Mouse (Mus musculus) liver, embryonic 12.5 days (tissue): Measurements from ENCODE around the gene Slc43a2. TPM values are rescaled to one million over a fixed set of nuclear protein-coding genes. Genes with fewer than 3 reads are reported as not detected.
A peak's percentile ranks its signal among the peaks of the same experiment; 100 is the strongest.

Experiments used
- ATAC-seq: fragments of 200-750 bp; cut with Nextera tagmentation; 2 replicates; pipeline ENCODE4 v1.8.0; 2017; ENCODE audit warnings: moderate number of reproducible peaks, mild to moderate bottlenecking, moderate library complexity
- H3K27ac ChIP-seq: fragments of 300-500 bp; sonication (generic); 2 replicates; pipeline ENCODE4 v1.5.1; 2016; ENCODE audit warnings: mild to moderate bottlenecking
- H3K27me3 ChIP-seq: fragments of 300-500 bp; sonication (generic); replicated peaks from 2 replicates; pipeline ENCODE4 v1.6.1; 2016; ENCODE audit warnings: mild to moderate bottlenecking, moderate library complexity
- H3K36me3 ChIP-seq: fragments of 300-500 bp; sonication (generic); 2 replicates; pipeline ENCODE4 v1.6.1; 2016; ENCODE audit warnings: mild to moderate bottlenecking, moderate library complexity
- H3K4me1 ChIP-seq: fragments of 300-500 bp; sonication (generic); 2 replicates; pipeline ENCODE4 v1.6.1; 2016
- H3K4me2 ChIP-seq: fragments of 300-500 bp; sonication (generic); 2 replicates; pipeline ENCODE4 v1.6.1; 2016; ENCODE audit warnings: mild to moderate bottlenecking, moderate library complexity
- H3K4me3 ChIP-seq: fragments of 300-500 bp; sonication (generic); 2 replicates; pipeline ENCODE4 v1.5.1; 2016; ENCODE audit warnings: mild to moderate bottlenecking, moderate library complexity
- H3K9ac ChIP-seq: fragments of 300-500 bp; sonication (generic); 2 replicates; pipeline ENCODE4 v1.6.1; 2016; ENCODE audit warnings: mild to moderate bottlenecking, moderate library complexity
- H3K9me3 ChIP-seq: fragments of 300-500 bp; sonication (generic); replicated peaks from 2 replicates; pipeline ENCODE4 v1.6.1; 2016; ENCODE audit warnings: mild to moderate bottlenecking, moderate library complexity
- WGBS: fragments of 180-500 bp; shearing (Covaris S2); methylation state at CpG from one replicate; pipeline ENCODE4 v1.1.7; 2016; ENCODE audit not compliant: insufficient replicate concordance; 5-methylcytosine and 5-hydroxymethylcytosine counted together
- polyA plus RNA-seq: library from polyadenylated mRNA; unstranded; fragments of >200 nt; fragmentation: Nextera tagmentation; extraction: Ambion mirVana; gene quantifications from 2 replicates; pipeline ENCODE4 v1.2.1, GENCODE M21; 2016

Gene Slc43a2
- polyA plus RNA-seq, 1 experiment from 2014 or later = 5.9 TPM

DNA sequence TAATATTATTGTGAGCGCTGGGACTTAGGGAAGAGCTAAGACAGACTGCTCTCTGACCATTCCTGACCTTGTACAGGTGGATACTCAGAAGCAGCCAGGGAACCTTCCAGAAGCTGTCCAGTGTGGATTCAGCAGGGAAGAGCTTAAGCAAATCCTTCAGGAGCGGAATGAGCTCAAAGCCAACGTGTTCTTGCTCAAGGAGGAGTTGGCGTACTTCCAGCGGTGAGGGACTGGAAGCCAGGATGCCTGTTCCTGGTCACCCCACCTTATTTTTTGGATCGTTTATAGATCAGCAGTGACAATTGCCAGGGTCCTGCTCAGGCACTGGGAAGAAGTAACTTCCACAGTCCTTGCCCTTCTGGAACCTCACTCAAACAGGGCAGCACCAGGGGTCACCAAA is 20.3 kb upstream of the Slc43a2 start:
- peaks cover 22% of the 10 kb centered on the region for H3K4me1 ChIP-seq
- no peaks in the 10 kb centered on the region for H3K27me3 ChIP-seq
- H3K4me3 ChIP-seq = no peak overlapping the region
- peaks cover 35% of the 10 kb centered on the region for H3K36me3 ChIP-seq
- H3K9ac ChIP-seq = no peak overlapping the region
- H3K9me3 ChIP-seq = no peaks in the 10 kb centered on the region
- ATAC-seq = no peak
- 81% methylated on average over 6 of the region's 6 CpGs for WGBS
- H3K27ac ChIP-seq = no peak overlapping the region
- H3K4me2 ChIP-seq = no peak overlapping the region; the same call in 1 of the 2 replicates

DNA sequence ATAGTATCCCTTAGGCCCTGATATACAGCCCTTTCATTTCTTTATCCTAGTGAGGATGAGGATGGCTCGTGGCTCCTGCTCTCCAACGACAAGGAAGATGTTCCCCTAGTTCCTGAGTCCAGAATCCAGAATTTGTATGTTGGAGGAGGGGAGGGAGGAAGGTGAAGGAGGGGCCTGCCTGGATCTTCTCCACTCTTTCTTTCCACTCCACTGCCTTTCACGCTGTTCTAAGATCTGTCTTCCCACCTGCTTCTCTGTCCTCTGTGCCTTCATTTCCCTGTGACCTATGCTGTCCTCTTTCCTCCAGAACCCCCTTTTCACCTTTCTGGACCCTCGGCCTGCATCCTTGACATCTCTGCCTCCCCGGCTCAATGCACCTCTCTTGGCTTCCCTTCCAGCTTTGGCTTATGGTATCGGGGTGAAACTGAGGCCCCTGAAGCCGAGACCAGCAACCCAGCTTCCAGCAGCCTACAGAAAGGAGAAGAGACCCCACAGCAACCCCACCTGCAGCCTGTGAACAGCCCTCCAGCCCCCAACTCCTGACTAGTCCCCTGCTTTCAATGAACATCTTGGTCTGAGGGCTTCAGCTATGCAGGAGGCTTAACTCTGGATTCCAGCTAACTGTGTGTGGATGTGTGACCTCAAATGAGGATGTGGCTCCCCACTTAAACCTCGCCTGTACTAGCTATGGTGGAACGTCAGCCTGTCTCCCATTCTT is 19.0 kb upstream of the Slc43a2 start:
- Histone ChIP-seq H3K4me2 (no peak overlapping the region), H3K36me3 (peaks cover 23% of the 10 kb centered on the region), H3K4me1 (peaks cover 22% of the 10 kb centered on the region), H3K9ac (no peak overlapping the region), H3K4me3 (no peak overlapping the region), H3K9me3 (no peaks in the 10 kb centered on the region), H3K27ac (no peak overlapping the region), H3K27me3 (no peaks in the 10 kb centered on the region)
- ATAC-seq = no peak
- 59% methylated on average over 9 of the region's 9 CpGs for WGBS

DNA sequence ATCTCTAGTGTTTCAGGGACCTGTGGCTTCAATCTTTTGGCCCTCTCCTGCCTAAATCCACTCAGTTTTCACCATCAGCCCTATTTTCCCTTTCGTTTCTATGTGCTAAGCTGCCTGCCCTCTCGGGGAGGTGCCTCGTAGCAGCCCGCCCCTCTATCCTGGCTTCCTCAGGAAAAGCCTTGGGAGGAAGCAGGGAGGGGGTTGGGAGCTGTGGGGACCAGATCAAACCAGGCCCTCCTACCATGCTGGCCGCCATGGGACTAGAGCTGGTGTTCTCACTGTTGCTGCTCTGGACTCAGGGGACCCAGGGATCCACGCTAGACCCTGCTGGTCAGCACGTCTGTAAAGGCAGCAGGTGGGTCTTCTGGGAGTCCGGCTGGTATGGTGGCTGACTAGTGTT is 18.2 kb upstream of the Slc43a2 start, which contains the start of gene Scarf1:
Gene Scarf1, plus strand, starts transcription at position 205 of the 400 bp plus-strand sequence.
- no peaks in the 10 kb centered on the region for H3K9me3 ChIP-seq
- peaks cover 14% of the 10 kb centered on the region for H3K36me3 ChIP-seq
- peaks cover 21% of the 10 kb centered on the region for H3K4me1 ChIP-seq
- H3K4me2 ChIP-seq = peak within 1 kb of the TSS; percentile 27
- H3K4me3 ChIP-seq = peak within 1 kb of the TSS; percentile 2; the same call in 1 of the 2 replicates
- no peak within 1 kb of the TSS for H3K27ac ChIP-seq
- no peak within 1 kb of the TSS for H3K9ac ChIP-seq
- no peak for ATAC-seq
- 42% methylated on average over 8 of the region's 8 CpGs for WGBS
- no peaks in the 10 kb centered on the region for H3K27me3 ChIP-seq

DNA sequence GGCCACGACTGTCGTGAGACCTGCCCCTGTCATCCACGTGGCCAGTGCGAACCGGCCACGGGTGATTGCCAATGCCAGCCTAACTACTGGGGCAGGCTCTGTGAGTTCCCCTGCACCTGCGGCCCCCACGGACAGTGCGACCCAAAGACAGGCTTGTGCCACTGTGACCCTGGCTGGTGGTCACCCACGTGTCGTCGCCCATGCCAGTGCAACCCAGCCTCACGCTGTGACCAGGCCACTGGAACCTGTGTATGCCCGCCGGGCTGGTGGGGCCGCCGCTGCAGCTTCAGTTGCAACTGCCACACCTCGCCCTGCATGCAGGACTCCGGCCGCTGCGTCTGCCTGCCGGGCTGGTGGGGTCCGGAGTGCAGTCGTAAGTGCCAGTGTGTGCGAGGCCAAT is 16.3 kb upstream of the Slc43a2 start:
- H3K9ac ChIP-seq = 0 out of 2 replicates have a peak overlapping the region, but pooled peaks have one; percentile 9
- H3K36me3 ChIP-seq = no peaks in the 10 kb centered on the region
- no peak for ATAC-seq
- no peak overlapping the region for H3K4me3 ChIP-seq
- H3K27me3 ChIP-seq = 0 out of 2 replicates have a peak, but pooled peaks cover 3% of the 10 kb centered on the region
- no peaks in the 10 kb centered on the region for H3K9me3 ChIP-seq
- 83% methylated on average over 25 of the region's 25 CpGs for WGBS
- peaks cover 3% of the 10 kb centered on the region for H3K4me1 ChIP-seq
- H3K27ac ChIP-seq = no peak overlapping the region
- H3K4me2 ChIP-seq = no peak overlapping the region

DNA sequence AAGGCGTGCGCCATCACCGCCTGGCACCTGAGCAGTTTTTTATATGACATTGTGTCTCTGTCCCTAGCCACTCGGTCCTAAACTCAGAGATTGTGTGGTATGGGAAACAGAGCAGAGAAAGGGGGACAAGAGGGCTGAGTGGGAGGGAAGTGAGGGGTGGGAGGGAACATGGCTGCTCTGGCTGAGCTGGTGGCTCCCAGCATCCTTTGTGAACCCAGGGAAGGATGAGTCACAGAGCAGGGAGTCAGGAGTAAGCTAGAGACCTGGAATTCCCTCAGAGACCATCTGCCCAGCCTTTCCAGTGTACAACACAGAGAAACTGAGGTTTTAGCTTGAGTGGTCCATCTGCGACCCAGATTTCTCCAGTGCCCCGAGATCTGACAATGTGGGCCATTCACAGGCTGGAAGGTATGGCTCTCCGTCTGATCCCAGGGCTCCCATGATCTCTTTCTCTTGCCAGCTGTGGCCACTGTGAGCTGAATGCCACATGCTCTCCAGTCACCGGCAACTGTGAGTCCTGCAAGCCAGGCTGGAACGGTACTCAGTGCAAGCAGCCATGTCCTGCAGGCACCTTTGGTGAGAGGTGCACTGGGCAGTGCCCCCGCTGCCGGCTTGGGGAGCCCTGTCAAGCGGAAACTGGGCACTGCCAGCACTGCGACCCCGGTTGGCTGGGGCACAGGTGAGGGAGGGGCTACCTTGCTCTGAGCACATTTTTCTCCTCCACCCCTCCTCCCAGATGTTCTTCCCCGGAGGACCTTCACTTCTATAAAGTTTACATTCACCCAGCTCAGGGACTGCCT is 11.5 kb upstream of the Slc43a2 start:
- H3K4me2 ChIP-seq = no peak overlapping the region
- H3K27me3 ChIP-seq = 0 out of 2 replicates have a peak, but pooled peaks cover 7% of the 10 kb centered on the region
- H3K4me1 ChIP-seq = no peaks in the 10 kb centered on the region
- H3K27ac ChIP-seq = no peak overlapping the region
- H3K36me3 ChIP-seq = no peaks in the 10 kb centered on the region
- 69% methylated on average over 15 of the region's 15 CpGs for WGBS
- no peak for ATAC-seq
- no peaks in the 10 kb centered on the region for H3K9me3 ChIP-seq
- no peak overlapping the region for H3K9ac ChIP-seq
- H3K4me3 ChIP-seq = no peak overlapping the region

DNA sequence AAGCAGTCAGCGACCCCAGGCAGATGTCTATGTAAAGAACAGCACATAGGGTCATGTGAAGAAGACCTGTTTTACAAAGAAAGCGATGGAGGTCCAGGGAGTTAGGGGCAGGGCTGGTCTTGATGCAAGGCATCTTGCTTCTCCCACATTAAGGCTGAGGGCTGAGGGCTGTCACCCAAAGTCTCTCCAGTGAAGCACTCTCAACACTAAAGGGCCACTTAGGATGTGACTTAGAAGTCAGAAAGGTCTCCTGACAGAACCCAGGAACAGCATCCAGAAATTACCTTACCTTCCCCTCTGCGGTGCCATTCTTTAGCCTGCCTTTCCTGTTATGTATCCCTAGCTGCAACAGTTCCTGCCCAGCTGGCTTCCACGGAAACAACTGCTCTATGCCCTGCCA is 9.9 kb upstream of the Slc43a2 start:
- Histone ChIP-seq H3K9ac (no peak overlapping the region), H3K27ac (no peak overlapping the region), H3K4me3 (no peak overlapping the region), H3K4me2 (no peak overlapping the region), H3K27me3 (0 out of 2 replicates have a peak, but pooled peaks cover 7% of the 10 kb centered on the region), H3K4me1 (no peaks in the 10 kb centered on the region), H3K36me3 (no peaks in the 10 kb centered on the region), H3K9me3 (no peaks in the 10 kb centered on the region)
- 69% methylated on average over 4 of the region's 4 CpGs for WGBS
- ATAC-seq = no peak

DNA sequence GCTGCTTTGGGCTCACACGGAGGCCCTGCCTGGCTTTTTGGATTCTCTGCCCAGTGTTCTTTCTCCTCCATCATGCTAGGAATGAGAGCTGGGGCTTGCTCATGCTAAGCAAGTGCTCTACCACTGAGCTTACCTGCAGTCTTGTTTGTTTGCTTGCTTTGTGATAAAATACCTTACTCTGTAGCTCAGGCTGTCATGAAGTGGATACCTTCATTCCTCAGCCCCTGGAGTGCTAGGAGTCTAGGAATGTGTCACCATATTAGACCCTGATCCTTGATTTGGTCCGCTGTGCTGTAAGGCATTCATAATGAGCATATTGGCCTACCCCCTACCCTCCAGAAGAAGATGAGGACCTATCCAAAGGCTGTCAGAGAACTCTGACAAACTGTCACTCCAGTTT is 8.7 kb upstream of the Slc43a2 start:
- Histone ChIP-seq H3K4me2 (no peak overlapping the region), H3K36me3 (no peaks in the 10 kb centered on the region), H3K4me1 (no peaks in the 10 kb centered on the region), H3K9me3 (no peaks in the 10 kb centered on the region), H3K4me3 (no peak overlapping the region), H3K27ac (no peak overlapping the region), H3K9ac (no peak overlapping the region), H3K27me3 (0 out of 2 replicates have a peak, but pooled peaks cover 7% of the 10 kb centered on the region)
- 81% methylated on average over 2 of the region's 2 CpGs for WGBS
- ATAC-seq = no peak

DNA sequence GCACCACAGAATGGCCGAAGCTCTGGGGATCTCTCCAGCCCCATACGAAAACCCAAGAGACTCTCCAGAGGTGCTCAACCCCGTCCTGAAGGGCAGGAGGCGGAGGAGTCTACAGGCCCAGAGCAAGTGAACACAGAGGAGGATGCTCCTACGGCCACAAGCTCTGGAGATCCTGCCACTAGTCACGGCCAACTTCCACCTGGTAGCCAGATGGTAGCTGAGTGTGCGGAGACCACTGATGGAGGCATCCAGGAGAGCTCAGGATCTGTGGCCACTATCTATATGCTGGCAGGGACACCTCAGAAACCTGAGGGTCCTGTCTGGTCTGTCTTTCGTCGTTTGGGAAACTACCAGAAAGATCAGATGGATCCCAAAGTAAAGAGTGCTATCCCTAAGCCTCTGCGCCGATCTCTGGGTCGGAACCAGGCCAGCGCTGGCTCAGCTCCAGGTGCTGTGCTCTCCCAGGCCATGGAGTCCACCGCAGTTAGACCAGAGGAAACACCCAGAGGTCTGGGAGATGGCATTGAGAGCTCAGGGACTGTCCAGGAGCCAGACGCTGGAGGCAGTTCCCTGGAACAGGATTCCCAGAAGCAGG is 5.9 kb upstream of the Slc43a2 start:
- H3K4me2 ChIP-seq = no peak overlapping the region
- H3K9me3 ChIP-seq = no peaks in the 10 kb centered on the region
- 0 out of 2 replicates have a peak, but pooled peaks cover 3% of the 10 kb centered on the region for H3K27me3 ChIP-seq
- no peak overlapping the region for H3K27ac ChIP-seq
- H3K36me3 ChIP-seq = no peaks in the 10 kb centered on the region
- H3K4me3 ChIP-seq = no peak overlapping the region
- 73% methylated on average over 15 of the region's 15 CpGs for WGBS
- H3K9ac ChIP-seq = no peak overlapping the region
- H3K4me1 ChIP-seq = peaks cover 8% of the 10 kb centered on the region
- ATAC-seq = no peak

DNA sequence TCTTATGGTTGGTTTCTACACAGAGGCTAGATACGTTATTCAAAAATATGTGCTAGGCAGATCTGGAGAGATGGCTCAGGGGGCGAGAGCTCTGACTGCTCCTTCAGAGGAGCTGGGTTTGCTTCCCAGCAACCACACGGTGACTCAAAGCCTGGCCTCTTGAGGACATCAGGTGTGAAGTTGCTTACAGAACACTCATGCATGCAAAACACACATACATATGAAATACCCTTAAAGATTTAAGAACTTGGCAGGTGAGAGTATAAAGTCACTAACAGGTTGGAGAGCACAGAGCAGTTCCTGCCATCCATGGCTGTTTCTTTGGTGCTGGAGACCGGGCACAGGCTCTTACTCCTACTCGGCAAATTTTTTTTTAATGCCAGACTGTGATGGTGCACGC is 4.6 kb upstream of the Slc43a2 start:
- no peak overlapping the region for H3K27ac ChIP-seq
- 70% methylated on average over 6 of the region's 6 CpGs for WGBS
- ATAC-seq = no peak

DNA sequence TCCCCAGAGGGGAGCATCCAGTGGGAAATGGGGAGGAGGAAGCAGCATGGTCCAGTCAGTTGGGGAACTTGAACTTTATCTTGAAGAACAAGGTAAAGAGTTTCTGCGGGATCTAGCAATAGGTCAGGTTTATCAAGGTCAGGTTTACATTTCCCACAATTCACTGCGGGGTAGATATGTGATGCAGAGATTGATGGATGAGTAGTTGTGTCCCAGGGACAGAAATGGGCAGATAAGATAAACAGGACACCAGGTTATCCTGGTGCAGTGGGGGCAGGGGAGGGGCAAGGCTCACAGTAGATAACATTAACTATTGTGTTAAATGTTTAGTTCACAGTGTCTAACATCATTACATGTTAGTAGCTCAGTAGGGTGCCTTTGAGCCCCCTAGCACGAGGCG is 1.7 kb upstream of the Slc43a2 start:
- peaks cover 41% of the 10 kb centered on the region for H3K4me1 ChIP-seq
- no peak overlapping the region for H3K27ac ChIP-seq
- H3K27me3 ChIP-seq = peaks cover 13% of the 10 kb centered on the region; the same call in 1 of the 2 replicates
- H3K9ac ChIP-seq = no peak overlapping the region
- no peaks in the 10 kb centered on the region for H3K36me3 ChIP-seq
- no peaks in the 10 kb centered on the region for H3K9me3 ChIP-seq
- no peak for ATAC-seq
- H3K4me3 ChIP-seq = no peak overlapping the region
- no peak overlapping the region for H3K4me2 ChIP-seq
- 39% methylated on average over 4 of the region's 4 CpGs for WGBS

More for the DNA sequence above, 4.6 kb upstream of the Slc43a2 start:
- Histone ChIP-seq H3K4me3 (no peak overlapping the region), H3K27me3 (0 out of 2 replicates have a peak, but pooled peaks cover under 1% of the 10 kb centered on the region), H3K9me3 (no peaks in the 10 kb centered on the region), H3K36me3 (no peaks in the 10 kb centered on the region), H3K4me1 (peaks cover 14% of the 10 kb centered on the region), H3K9ac (no peak overlapping the region), H3K4me2 (no peak overlapping the region)

DNA sequence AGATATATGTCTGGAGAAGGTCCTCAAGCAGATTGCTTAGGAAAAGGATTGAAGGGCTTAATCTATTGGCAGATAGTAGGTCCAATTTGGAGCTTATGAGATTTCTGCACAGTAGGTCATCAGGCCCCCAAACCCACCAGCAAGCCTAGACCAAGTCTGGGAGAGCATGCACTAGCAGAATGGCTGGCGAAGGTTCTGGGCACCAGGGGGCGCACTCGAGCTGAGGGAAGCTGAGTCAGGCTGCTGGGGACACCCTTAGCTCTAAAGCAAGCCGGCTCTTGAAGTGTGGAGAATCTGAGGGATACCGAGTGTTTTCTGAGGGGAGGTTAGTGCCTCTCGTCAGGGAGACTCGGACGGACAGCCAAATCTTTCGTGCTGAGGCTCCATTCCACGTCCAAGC is 1.2 kb upstream of the Slc43a2 start:
- peak overlapping the region; percentile 75 for H3K4me3 ChIP-seq
- H3K4me2 ChIP-seq = peak overlapping the region; percentile 99
- H3K9ac ChIP-seq = peak overlapping the region; percentile 91
- no peaks in the 10 kb centered on the region for H3K36me3 ChIP-seq
- H3K9me3 ChIP-seq = no peaks in the 10 kb centered on the region
- peak overlapping the region; percentile 94 for H3K27ac ChIP-seq
- ATAC-seq = peak; percentile 58
- 0% methylated on average over 10 of the region's 10 CpGs for WGBS
- H3K27me3 ChIP-seq = peaks cover 13% of the 10 kb centered on the region; the same call in 1 of the 2 replicates
- H3K4me1 ChIP-seq = peaks cover 47% of the 10 kb centered on the region
